Mouse (Mus musculus) kidney, embryonic 16.5 days (tissue): Measurements from ENCODE around the gene Qars. TPM values are rescaled to one million over a fixed set of nuclear protein-coding genes. Genes with fewer than 3 reads are reported as not detected.

Experiments
- ATAC-seq: fragments of 200-750 bp; cut with Nextera tagmentation; 2 replicates; pipeline ENCODE4 v1.8.0; 2017; ENCODE audit warnings: moderate TSS enrichment; ENCODE audit not compliant: low FRiP score, low TSS enrichment
- H3K27ac ChIP-seq: fragments of 300-500 bp; sonication (generic); 2 replicates; pipeline ENCODE4 v1.5.1; 2014; ENCODE audit warnings: low read length
- H3K27me3 ChIP-seq: fragments of 300-500 bp; sonication (generic); 2 replicates; pipeline ENCODE4 v1.6.1; 2014; ENCODE audit warnings: low read length, control low read depth, mixed read lengths; ENCODE audit not compliant: insufficient read depth
- H3K36me3 ChIP-seq: fragments of 300-500 bp; sonication (generic); 2 replicates; pipeline ENCODE4 v1.6.1; 2014; ENCODE audit warnings: low read length, control low read depth, mixed read lengths; ENCODE audit not compliant: insufficient read depth
- H3K4me1 ChIP-seq: fragments of 300-500 bp; sonication (generic); 2 replicates; pipeline ENCODE4 v1.6.1; 2014; ENCODE audit warnings: low read length, control low read depth, mixed read lengths; ENCODE audit not compliant: insufficient read depth
- H3K4me2 ChIP-seq: fragments of 300-500 bp; sonication (generic); replicated peaks from 2 replicates; pipeline ENCODE4 v1.6.1; 2014; ENCODE audit warnings: low read depth, low read length
- H3K4me3 ChIP-seq: fragments of 300-500 bp; sonication (generic); 2 replicates; pipeline ENCODE4 v1.5.1; 2014; ENCODE audit warnings: mild to moderate bottlenecking, low read length
- H3K9ac ChIP-seq: fragments of 300-500 bp; sonication (generic); replicated peaks from 2 replicates; pipeline ENCODE4 v1.6.1; 2014; ENCODE audit warnings: low read length
- H3K9me3 ChIP-seq: fragments of 300-500 bp; sonication (generic); 2 replicates; pipeline ENCODE4 v1.6.1; 2016; ENCODE audit warnings: low read length, control low read depth
- WGBS: fragments of 180-500 bp; shearing (Covaris S2); extraction: QIAGEN DNeasy Blood & Tissue Kit; methylation state at CpG from one replicate; pipeline ENCODE4 v1.1.7; 2014; 5-methylcytosine and 5-hydroxymethylcytosine counted together
- polyA plus RNA-seq: library from polyadenylated mRNA; unstranded; fragments of >200 nt; fragmentation: Nextera tagmentation; extraction: Ambion mirVana; gene quantifications from 2 replicates; pipeline ENCODE4 v1.2.1, GENCODE M21; 2015

Gene Qars
- polyA plus RNA-seq, 1 experiment from 2014 or later = 127 TPM

DNA sequence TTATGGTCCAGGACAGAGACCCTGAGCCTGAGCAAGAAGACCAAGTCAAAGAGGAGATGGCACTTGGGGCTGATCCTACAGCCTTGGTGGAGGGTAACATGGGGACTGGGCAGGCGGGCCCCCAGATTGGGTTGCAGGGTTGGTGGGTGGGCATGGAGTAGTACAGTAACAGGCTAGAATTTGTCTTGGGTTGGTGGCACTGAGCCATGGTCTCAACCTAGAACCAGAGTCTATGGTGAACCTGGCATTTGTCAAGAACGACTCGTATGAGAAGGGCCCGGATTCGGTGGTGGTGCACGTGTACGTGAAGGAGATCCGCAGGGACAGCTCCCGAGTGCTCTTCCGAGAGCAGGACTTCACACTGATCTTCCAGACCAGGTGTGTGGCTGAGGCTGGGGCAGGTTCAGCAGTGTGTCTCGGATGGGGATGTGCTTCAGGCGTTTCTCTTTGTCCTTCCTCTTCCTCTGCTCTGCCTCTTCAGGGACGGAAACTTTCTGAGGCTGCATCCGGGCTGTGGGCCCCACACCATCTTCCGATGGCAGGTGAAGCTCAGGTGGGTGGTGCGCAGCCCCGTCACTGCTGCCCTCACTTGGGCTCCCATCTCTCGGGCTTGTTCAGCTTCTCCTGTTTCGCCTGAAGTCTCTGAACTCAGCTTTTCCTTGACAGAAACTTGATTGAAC lies 13.2 kb upstream of the Qars start:
- Histone ChIP-seq H3K36me3 (peaks cover 76% of the 10 kb centered on the region), H3K27me3 (no peaks in the 10 kb centered on the region), H3K27ac (no peak overlapping the region), H3K4me2 (no peak overlapping the region), H3K4me3 (no peak overlapping the region), H3K4me1 (peaks cover 21% of the 10 kb centered on the region), H3K9ac (no peak overlapping the region), H3K9me3 (no peaks in the 10 kb centered on the region)
- WGBS = 94% methylated on average over 19 of the region's 19 CpGs
- no peak for ATAC-seq

DNA sequence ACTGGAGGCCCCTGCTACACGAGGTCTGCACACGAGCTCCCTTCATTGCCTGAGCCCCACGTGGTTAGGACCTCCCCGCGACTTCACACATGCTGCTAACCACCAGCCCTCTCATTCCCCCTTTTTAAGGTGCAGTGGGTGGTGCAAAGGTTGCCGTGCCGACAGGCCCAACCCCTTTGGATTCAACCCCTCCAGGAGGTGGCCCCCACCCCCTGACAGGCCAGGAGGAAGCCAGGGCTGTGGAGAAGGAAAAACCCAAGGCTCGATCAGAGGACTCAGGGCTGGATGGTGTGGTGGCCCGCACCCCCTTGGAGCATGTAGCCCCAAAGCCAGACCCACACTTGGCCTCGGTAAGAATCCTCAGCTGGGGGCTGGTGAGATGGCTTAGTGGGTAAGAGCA lies 12.6 kb upstream of the Qars start:
- WGBS = 79% methylated on average over 10 of the region's 10 CpGs
- no peak overlapping the region for H3K4me2 ChIP-seq
- no peaks in the 10 kb centered on the region for H3K27me3 ChIP-seq
- peaks cover 76% of the 10 kb centered on the region for H3K36me3 ChIP-seq
- H3K9me3 ChIP-seq = no peaks in the 10 kb centered on the region
- H3K4me3 ChIP-seq = no peak overlapping the region
- H3K9ac ChIP-seq = no peak overlapping the region
- H3K4me1 ChIP-seq = peaks cover 18% of the 10 kb centered on the region
- no peak for ATAC-seq
- no peak overlapping the region for H3K27ac ChIP-seq

DNA sequence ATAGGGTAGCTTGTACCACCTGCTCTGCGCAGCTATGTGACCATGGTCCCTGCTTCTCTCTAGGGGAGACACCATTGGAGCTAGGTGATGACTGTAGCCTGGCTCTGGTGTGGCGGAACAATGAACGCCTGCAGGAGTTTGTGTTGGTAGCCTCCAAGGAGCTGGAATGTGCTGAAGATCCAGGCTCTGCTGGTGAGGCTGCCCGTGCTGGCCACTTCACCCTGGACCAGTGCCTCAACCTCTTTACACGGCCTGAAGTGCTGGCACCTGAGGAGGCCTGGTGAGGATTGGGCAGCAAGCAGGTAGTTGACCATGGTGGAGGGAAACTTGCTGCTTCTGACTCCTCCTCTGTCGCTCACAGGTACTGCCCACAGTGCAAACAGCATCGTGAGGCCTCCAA lies 8.3 kb upstream of the Qars start:
- Histone ChIP-seq H3K4me2 (no peak overlapping the region), H3K4me3 (no peak overlapping the region), H3K27me3 (no peaks in the 10 kb centered on the region), H3K4me1 (no peaks in the 10 kb centered on the region), H3K27ac (no peak overlapping the region), H3K9ac (no peak overlapping the region), H3K36me3 (peaks cover 89% of the 10 kb centered on the region), H3K9me3 (no peaks in the 10 kb centered on the region)
- ATAC-seq = no peak
- WGBS = 94% methylated on average over 7 of the region's 7 CpGs

DNA sequence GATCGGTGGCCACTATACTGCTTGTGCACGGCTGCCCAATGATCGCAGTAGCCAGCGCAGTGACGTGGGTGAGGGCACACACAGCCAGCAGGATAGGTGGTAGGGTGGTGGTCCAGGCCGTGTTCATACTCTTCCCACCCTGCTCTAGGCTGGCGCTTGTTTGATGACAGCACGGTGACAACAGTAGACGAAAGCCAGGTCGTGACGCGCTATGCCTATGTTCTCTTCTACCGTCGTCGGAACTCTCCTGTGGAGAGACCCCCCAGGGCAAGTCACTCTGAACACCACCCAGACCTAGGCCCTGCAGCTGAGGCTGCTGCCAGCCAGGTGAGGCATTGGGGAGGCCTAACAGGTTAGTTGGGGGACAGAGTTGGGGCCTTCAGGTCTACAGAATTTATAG lies 7.6 kb upstream of the Qars start:
- H3K4me1 ChIP-seq = no peaks in the 10 kb centered on the region
- no peaks in the 10 kb centered on the region for H3K27me3 ChIP-seq
- H3K9me3 ChIP-seq = no peaks in the 10 kb centered on the region
- no peak for ATAC-seq
- 96% methylated on average over 15 of the region's 15 CpGs for WGBS
- peaks cover 82% of the 10 kb centered on the region for H3K36me3 ChIP-seq
- H3K9ac ChIP-seq = no peak overlapping the region
- no peak overlapping the region for H3K27ac ChIP-seq
- no peak overlapping the region for H3K4me3 ChIP-seq
- H3K4me2 ChIP-seq = no peak overlapping the region

DNA sequence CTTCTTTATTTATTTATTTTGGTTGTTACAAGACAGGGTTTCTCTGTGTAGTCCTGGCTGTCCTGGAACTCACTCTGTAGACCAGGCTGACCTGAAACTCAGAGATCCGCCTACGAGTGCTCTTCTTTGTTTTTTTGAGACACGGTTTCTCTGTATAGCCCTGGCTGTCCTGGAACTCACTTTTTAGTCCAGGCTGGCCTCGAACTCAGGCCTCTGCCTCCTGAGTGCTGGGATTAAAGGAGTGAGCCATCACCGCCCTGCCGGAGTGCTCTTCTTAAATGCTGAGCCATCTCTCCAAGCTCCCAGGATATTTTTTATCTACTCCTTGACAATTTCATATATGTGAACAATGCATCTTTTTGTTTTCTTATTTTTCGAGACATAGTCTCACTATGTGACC lies 605 bp upstream of the Qars start:
- Histone ChIP-seq H3K9ac (no peak overlapping the region; the same call in 1 of the 2 replicates), H3K4me2 (peak overlapping the region; percentile 93), H3K4me1 (peaks cover 10% of the 10 kb centered on the region), H3K4me3 (peak overlapping the region; percentile 76), H3K27me3 (no peaks in the 10 kb centered on the region), H3K27ac (peak overlapping the region; percentile 67; the same call in 1 of the 2 replicates), H3K9me3 (no peaks in the 10 kb centered on the region), H3K36me3 (peaks cover 37% of the 10 kb centered on the region)
- WGBS = 86% methylated on average over 7 of the region's 7 CpGs
- no peak for ATAC-seq

DNA sequence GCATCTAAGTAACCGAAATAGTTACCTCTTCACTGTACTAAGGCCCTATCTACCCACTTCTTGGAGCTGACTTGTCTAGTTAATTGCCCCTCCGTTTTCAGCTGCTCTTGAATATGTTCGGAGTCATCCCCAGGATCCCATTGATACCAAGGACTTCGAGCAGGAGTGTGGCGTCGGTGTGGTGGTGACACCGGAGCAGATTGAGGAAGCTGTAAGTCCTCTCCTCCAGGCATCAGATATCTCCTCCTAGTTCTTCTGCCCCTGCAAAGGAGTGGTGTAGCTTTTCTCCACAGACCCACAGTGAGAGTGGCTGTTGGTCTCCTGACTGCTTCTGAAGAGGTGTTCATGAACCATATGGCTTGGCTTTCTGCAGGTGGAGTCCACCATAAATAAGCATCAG lies 1.3 kb downstream of the Qars start:
- Histone ChIP-seq H3K4me2 (peak overlapping the region; percentile 93), H3K36me3 (peaks cover 40% of the 10 kb centered on the region), H3K4me1 (peaks cover 10% of the 10 kb centered on the region), H3K27me3 (no peaks in the 10 kb centered on the region), H3K4me3 (peak overlapping the region; percentile 76), H3K9me3 (no peaks in the 10 kb centered on the region), H3K9ac (peak overlapping the region; percentile 81), H3K27ac (no peak overlapping the region)
- no peak for ATAC-seq
- WGBS = 81% methylated on average over 7 of the region's 7 CpGs

DNA sequence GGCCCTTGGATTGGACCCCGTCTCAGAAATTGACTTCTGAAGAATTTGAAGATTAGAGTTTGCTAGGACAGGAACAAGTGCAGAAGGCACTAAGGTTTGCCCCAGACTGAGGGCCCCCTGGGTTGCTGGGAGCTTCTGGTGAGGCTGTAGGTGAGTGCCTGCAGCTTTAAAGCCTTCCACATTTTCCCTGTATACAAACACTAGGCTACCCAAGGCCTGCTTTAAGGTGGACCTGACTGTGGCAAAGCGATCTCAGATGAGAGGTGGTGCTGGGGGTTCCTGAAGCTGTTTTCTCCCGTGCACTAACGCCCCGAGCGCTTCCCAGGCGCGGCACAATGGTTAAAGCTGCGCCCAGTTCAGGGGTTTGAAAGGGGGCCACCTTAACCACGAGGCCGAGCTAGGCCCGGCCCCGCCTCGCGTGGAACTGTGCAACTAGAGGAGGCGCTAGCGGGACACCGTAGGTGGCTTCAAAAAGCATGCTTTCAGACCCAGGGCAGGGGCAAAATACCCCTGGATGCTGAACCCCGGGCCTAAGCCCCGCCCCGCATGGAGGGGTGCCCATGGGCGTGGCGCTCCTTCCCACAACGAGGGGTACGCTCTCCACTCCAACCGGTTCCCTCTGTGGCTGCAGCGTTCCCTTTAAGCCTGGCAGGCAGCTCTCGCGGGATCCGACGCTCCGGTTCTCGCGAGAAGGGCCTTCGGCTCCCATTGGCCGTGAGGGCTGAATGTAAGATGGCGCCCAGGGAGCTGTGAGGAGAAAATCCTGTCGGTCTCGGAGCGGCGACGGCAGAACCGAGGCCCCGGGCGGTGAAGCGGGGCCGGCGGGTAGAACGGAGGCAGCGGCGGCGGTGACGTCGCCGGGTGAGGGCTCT lies 9.1 kb downstream of the Qars start, which contains the start of gene Qrich1:
Gene Qrich1 (plus strand): TSS at position 427 of the 872 bp plus-strand sequence.
- no peaks in the 10 kb centered on the region for H3K9me3 ChIP-seq
- peak within 1 kb of the TSS; percentile 99 for H3K9ac ChIP-seq
- H3K36me3 ChIP-seq = peaks cover 38% of the 10 kb centered on the region
- H3K27me3 ChIP-seq = no peaks in the 10 kb centered on the region
- ATAC-seq = peak; percentile 97
- WGBS = under 1% methylated on average over 55 of the region's 55 CpGs
- peak within 1 kb of the TSS; percentile 98 for H3K4me3 ChIP-seq
- peaks cover 15% of the 10 kb centered on the region for H3K4me1 ChIP-seq
- peak within 1 kb of the TSS; percentile 82 for H3K4me2 ChIP-seq
- peak within 1 kb of the TSS; percentile 100 for H3K27ac ChIP-seq

DNA sequence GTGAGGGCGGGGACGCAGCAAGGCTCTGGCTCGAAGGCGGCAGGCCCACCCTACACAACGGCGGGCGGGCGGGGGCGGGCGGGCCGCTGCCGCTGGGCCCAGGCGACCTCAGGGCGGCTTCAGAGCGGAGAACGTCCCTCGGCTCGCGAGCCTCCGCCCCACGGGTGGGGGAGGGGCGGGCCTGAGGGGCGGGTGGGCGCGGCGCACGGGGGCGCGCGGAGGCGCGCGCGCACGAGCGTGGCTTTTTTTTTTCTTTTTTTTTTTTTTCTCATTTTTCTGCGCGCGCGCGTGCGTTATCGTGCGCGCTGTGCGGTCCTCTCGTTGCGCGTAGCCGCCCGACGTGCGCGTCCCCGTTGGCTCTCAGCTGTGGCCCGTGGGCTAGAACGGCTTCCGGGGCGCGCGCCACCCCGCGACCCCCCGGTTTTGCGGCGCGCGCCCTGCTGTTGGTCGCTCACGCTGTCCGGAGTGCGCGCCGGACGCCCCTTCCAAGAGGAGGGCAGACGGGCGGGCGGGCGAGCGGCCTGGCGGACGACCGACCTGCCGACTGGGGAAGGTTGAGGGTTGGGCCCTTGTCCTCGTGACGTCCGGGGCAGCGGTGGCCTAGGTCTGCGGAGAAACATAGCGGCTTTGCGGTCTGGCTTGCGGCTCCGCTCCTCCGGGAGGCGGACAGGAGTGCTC lies 9.9 kb downstream of the Qars start:
- Histone ChIP-seq H3K4me1 (peaks cover 15% of the 10 kb centered on the region), H3K4me3 (peak overlapping the region; percentile 98), H3K9ac (peak overlapping the region; percentile 99), H3K27ac (peak overlapping the region; percentile 100), H3K27me3 (no peaks in the 10 kb centered on the region), H3K4me2 (peak overlapping the region; percentile 82), H3K36me3 (peaks cover 31% of the 10 kb centered on the region), H3K9me3 (no peaks in the 10 kb centered on the region)
- WGBS = under 1% methylated on average over 72 of the region's 95 CpGs
- peak; percentile 82 for ATAC-seq

DNA sequence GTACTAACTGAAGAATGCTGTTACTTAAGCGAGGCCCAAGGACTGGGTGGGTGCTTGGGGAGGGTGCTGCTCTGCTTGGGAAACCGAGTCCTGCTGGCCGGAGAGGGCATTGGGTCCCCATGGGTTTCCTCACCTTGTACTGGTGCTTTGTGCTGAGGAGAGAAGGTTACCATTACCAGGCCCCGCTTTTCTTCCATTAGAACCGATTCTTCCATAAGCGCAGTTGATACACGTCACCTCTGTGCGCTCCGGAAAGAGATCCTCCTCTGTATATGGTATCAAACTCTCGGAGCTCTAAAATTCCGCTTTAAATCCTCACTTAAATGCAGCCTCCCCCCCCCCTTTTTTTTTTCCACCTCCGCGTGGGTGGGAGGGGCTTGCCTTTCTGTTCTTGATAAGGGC lies 10.4 kb downstream of the Qars start:
- peaks cover 26% of the 10 kb centered on the region for H3K36me3 ChIP-seq
- H3K4me1 ChIP-seq = peaks cover 15% of the 10 kb centered on the region
- WGBS = 1% methylated on average over 13 of the region's 13 CpGs
- peak overlapping the region; percentile 98 for H3K4me3 ChIP-seq
- peak overlapping the region; percentile 100 for H3K27ac ChIP-seq
- no peaks in the 10 kb centered on the region for H3K27me3 ChIP-seq
- peak; percentile 13; the same call in 1 of the 2 replicates for ATAC-seq
- peak overlapping the region; percentile 99 for H3K9ac ChIP-seq
- H3K4me2 ChIP-seq = peak overlapping the region; percentile 82
- H3K9me3 ChIP-seq = no peaks in the 10 kb centered on the region
